Mouse (Mus musculus): Measurements from ENCODE around the gene Arhgap29. TPM values are rescaled to one million over a fixed set of nuclear protein-coding genes. Genes with fewer than 3 reads are reported as not detected.

The Arhgap29 gene
- polyA plus RNA-seq, 1 experiment = 2.1 TPM

DNA sequence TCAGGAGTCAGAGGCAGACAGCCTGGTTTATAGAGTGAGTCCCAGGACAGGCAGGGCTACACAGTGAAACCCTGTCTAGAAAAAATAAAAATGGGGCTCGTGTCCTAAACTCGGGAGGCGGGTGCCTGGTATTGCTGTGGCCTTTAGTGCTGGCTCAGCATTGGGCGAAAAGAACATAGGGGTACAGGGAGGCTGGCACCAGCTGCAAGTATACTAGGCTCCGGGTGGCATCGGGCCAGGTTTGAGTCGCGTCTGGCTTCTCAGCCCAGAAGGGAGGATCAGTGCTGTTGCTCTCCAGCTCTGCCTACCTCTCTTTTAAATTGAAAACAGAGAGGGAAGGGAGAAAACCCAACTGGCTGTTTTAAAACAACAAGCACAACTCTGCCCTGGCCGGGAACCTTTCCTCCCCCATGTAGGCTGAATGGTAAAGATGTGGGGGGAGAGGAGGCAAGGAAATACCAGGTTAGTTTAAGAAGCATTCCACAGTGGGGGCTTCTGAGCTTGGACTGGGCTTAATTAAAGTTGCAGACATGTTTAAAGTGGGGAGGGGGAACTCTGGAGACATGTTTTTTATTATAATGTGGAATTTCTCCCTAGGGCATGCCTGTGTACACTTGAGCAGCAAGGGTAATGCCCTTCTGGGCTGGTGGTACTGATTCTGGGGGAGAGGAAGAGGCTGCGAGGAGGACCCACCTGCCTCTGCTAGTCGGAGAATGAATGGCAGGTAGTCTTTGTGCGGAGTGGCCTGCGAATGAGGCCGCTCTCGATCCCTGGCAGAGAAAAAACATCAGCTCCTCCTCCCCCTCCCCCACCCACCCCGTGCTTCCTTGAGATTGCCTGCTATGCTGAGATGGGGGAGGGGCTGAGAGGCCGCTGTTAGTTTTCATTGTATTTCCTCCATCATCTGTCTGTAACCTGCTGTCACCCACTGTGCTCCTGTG, 95.8 kb downstream of the Arhgap29 start:
- Histone ChIP-seq H3K4me1 (peaks cover 78% of the 10 kb centered on the region), H3K9me3 (no peaks in the 10 kb centered on the region), H3K4me3 (replicated peaks) (peak overlapping the region; percentile 70), H3K36me3 (replicated peaks; ENCODE audit: low read length) (no peaks in the 10 kb centered on the region), H3K27me3 (replicated peaks) (no peaks in the 10 kb centered on the region)
- TF ChIP-seq GATA1 (IDR thresholded peaks at IDR 0.05; ENCODE audit: borderline replicate concordance, low read length) = no peak
- TF ChIP-seq FLI1 (IDR thresholded peaks at IDR 0.05; ENCODE audit: low read length) = no peak

DNA sequence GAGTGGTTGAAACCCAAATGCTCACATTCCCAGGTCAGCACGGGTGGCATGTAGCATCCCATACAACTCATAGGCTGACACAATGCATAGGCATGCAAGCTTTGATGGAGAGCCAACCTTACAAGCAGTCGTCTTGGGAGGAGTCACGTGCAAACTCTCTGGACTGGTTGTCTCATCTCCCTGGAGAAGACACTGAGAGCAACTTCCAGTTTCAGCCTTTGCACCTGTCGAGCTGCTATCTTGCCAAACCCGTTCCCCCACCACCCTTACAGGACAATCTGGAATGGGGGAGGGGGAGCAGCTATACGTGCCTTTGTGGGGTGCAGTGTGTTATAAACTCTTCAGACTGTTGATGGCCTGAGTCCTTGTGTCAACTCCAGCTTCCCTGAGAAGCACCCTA, 96.8 kb downstream of the Arhgap29 start:
- H3K36me3 ChIP-seq (replicated peaks; ENCODE audit: low read length) = no peaks in the 10 kb centered on the region
- TF ChIP-seq FLI1 (IDR thresholded peaks at IDR 0.05; ENCODE audit: low read length) (no peak), GATA1 (IDR thresholded peaks at IDR 0.05; ENCODE audit: borderline replicate concordance, low read length) (no peak)
- peaks cover 78% of the 10 kb centered on the region for H3K4me1 ChIP-seq
- no peaks in the 10 kb centered on the region for H3K27me3 ChIP-seq (replicated peaks)
- no peak overlapping the region for H3K4me3 ChIP-seq (replicated peaks)
- no peaks in the 10 kb centered on the region for H3K9me3 ChIP-seq

GRCm38 (mm10) chr3:122058439-122059198, 106.3 kb downstream of the Arhgap29 start:
- Histone ChIP-seq H3K9me3 (peaks cover 12% of the 10 kb centered on the region), H3K36me3 (replicated peaks; ENCODE audit: low read length) (peaks cover 3% of the 10 kb centered on the region), H3K4me1 (peaks cover 43% of the 10 kb centered on the region), H3K4me3 (replicated peaks) (no peak overlapping the region), H3K27me3 (replicated peaks) (peaks cover 4% of the 10 kb centered on the region)
- TF ChIP-seq GATA1 (IDR thresholded peaks at IDR 0.05; ENCODE audit: borderline replicate concordance, low read length) (no peak), FLI1 (IDR thresholded peaks at IDR 0.05; ENCODE audit: low read length) (no peak)

- TF ChIP-seq GATA1 (IDR thresholded peaks at IDR 0.05; ENCODE audit: borderline replicate concordance, low read length) = no peak
- no peak for TF ChIP-seq FLI1 (IDR thresholded peaks at IDR 0.05; ENCODE audit: low read length)
- Histone ChIP-seq H3K4me1 (peaks cover 17% of the 10 kb centered on the region), H3K27me3 (replicated peaks) (peaks cover 4% of the 10 kb centered on the region), H3K4me3 (replicated peaks) (no peak overlapping the region), H3K9me3 (peaks cover 19% of the 10 kb centered on the region), H3K36me3 (replicated peaks; ENCODE audit: low read length) (peaks cover 3% of the 10 kb centered on the region)
Measured at GRCm38 (mm10) chr3:122062586-122062985, 110.2 kb downstream of the Arhgap29 start.

- Histone ChIP-seq H3K4me3 (replicated peaks) (no peak overlapping the region), H3K4me1 (peaks cover 17% of the 10 kb centered on the region), H3K27me3 (replicated peaks) (peaks cover 4% of the 10 kb centered on the region), H3K36me3 (replicated peaks; ENCODE audit: low read length) (peaks cover 3% of the 10 kb centered on the region), H3K9me3 (peaks cover 19% of the 10 kb centered on the region)
- TF ChIP-seq FLI1 (IDR thresholded peaks at IDR 0.05; ENCODE audit: low read length) (no peak), GATA1 (IDR thresholded peaks at IDR 0.05; ENCODE audit: borderline replicate concordance, low read length) (no peak)
Measured at GRCm38 (mm10) chr3:122064556-122065410, 112.4 kb downstream of the Arhgap29 start.

Other genes with a start within 250 kb of the Arhgap29 start
- gene F3, start 229.0 kb upstream of the Arhgap29 start, polyA plus RNA-seq (2012; ENCODE audit: insufficient read depth, low replicate concordance) = not detected in 2 replicates
- gene Abcd3, start 137.2 kb upstream of the Arhgap29 start, polyA plus RNA-seq (2012; ENCODE audit: insufficient read depth, low replicate concordance) = 3.2 and 5.6 TPM in 2 replicates
- gene Abca4, start 91.9 kb downstream of the Arhgap29 start, polyA plus RNA-seq (2012; ENCODE audit: insufficient read depth, low replicate concordance) = 29.2 and 35.1 TPM in 2 replicates

Data from megakaryocyte, embryonic 14.5 days (primary cell).